Mouse (Mus musculus) liver, adult 2 months (tissue): Measurements from ENCODE around the gene Gdpgp1.

Experiments used
- CTCF ChIP-seq: fragments of 200-500 bp; IDR thresholded peaks from 2 replicates; pipeline ENCODE4 v1.5.1; 2011; ENCODE audit warnings: low read depth, low read length, control low read depth
- POLR2A ChIP-seq: fragments of 200-500 bp; IDR thresholded peaks from 2 replicates; pipeline ENCODE4 v1.6.1; 2011; ENCODE audit warnings: low read length, control low read depth; ENCODE audit not compliant: insufficient read depth; ENCODE audit errors: extremely low read depth

- TF ChIP-seq CTCF (no peak), POLR2A (no peak)
Observed at GRCm38 (mm10) chr7:80276374-80276773, 43.7 kb downstream of the Gdpgp1 start.
